Mouse (Mus musculus): Measurements from ENCODE around the gene Pnpla8.

DNA sequence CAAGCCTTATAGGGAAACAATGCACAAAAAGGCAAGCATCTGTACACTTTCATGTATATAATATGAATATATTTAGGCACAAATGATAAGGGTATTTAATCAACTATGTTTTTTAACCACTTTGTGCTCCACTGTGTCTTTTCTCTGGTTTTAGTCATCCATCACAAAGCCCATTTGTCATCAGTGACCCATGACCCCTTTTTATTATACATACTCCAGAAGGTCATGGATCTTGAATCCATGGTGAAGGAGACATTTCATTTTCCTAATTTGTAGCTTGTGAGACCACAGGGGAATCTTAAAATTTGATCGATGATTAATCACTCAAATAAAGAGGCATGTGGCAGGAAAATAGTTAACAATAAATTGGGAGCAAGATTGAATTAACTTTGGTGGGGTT lies 136.7 kb downstream of the Pnpla8 start:
- no peak for TF ChIP-seq POLR2A (IDR thresholded peaks at IDR 0.05; ENCODE audit: low read depth, low read length)
- TF ChIP-seq CTCF (IDR thresholded peaks at IDR 0.05; ENCODE audit: extremely low read depth, insufficient read depth, insufficient read length, insufficient replicate concordance) = no peak
